10 mouse cellular contexts compared by ENCODE assay signal in the genomic region with DNA sequence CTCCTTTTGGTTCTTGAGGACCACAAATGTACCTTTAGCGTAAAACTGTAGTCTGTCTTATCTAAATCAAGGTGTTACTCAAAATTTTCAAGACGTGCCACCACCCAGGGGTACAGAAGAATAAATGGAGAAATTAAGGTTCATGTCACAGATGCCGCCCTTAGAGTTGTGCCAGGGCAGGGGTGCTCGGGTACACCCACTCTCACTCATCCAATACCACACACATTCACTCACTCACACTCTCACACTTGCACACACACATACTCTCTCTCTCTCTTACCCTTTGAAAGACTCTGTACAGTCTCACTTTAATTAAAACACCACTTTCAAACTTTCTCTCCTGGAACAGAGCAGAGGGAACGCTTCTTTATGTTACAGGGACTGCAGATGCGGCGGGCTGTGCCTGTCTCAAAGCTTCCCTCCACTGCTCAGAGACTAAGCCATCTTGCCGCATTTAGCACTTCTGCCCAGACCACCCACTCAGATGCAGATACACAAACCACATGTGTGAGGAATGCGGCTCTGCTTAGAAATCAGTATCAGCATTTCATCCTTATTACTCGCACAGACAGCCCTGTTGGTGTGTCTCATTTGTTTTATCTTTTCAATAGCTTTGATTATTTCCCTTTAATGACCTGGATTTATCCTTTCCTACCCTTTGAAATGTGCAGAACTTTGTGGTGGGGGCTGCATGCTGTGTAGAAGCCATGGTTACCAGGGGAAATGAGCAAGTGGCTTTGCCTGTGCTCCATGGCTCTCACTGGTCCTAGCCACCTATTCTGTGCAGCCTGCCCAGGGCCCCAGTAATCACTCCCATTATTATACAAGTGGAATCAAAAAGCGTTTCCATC.
DNase-seq lines count a peak whose midpoint lies in the region; ATAC-seq lines count a peak whose summit lies in the region.
"Had no signal": no experiment of that assay in that cellular context is flagged by ENCODE, and none has a peak within 500 bp of the region (broad histone marks: within the 10 kb centered on the region; RNA-seq: fewer than 3 reads in every experiment).

No protein-coding gene starts in this region.

- 40% methylated on average over 11 of the region's 11 CpGs for WGBS in hindbrain, embryonic 11.5 days
- WGBS in midbrain, embryonic 14.5 days, result 26% methylated on average over 11 of the region's 11 CpGs

- H3K36me3 ChIP-seq in hindbrain, embryonic 11.5 days (ENCODE audit: control insufficient read depth, insufficient read depth, low read length), result no peaks in the 10 kb centered on the region
- H3K36me3 ChIP-seq in midbrain, embryonic 14.5 days (ENCODE audit: control insufficient read depth, insufficient read depth, low read length), result peaks cover 6% of the 10 kb centered on the region; the same call in 1 of the 2 replicates

- H3K9ac ChIP-seq in hindbrain, embryonic 11.5 days (ENCODE audit: low read depth, low read length), result no peak overlapping the region
- no peak overlapping the region for H3K9ac ChIP-seq in midbrain, embryonic 14.5 days (replicated peaks; ENCODE audit: low read length)
- H3K9ac ChIP-seq: liver, embryonic 15.5 days had no signal

- H3K4me2 ChIP-seq in hindbrain, embryonic 11.5 days (replicated peaks; ENCODE audit: low read depth, low read length), result no peak overlapping the region
- H3K4me2 ChIP-seq in midbrain, embryonic 14.5 days (ENCODE audit: low read length), result no peak overlapping the region
- H3K4me2 ChIP-seq: liver, embryonic 15.5 days had no signal

- ATAC-seq in hindbrain, embryonic 11.5 days (ENCODE audit: low FRiP score), result peak; percentile 76
- ATAC-seq in midbrain, embryonic 14.5 days (ENCODE audit: low FRiP score, low TSS enrichment), result peak; percentile 40
- ATAC-seq in megakaryocyte, adult 5-6 weeks (ENCODE audit: poor library complexity, severe bottlenecking), result no peak

- peak; percentile 29 for DNase-seq in R1 (ENCODE audit: low read depth, low spot score)
- peak; percentile 85 for DNase-seq in embryo, embryonic 10 days (ENCODE audit: low spot score)
- peak; percentile 38 for DNase-seq in hindbrain, embryonic 11.5 days (ENCODE audit: low spot score)
- peak; percentile 49 for DNase-seq in midbrain, embryonic 14.5 days
- no peak for DNase-seq in urinary bladder, postnatal 14 days (ENCODE audit: low spot score)
- no peak for DNase-seq in testis, postnatal 14 days (ENCODE audit: low spot score)
- DNase-seq: cerebellum, postnatal 10 days; heart, postnatal 10 days had no signal

- no peaks in the 10 kb centered on the region for H3K9me3 ChIP-seq in hindbrain, embryonic 11.5 days (ENCODE audit: control insufficient read depth, low read length)
- H3K9me3 ChIP-seq in midbrain, embryonic 14.5 days (ENCODE audit: control insufficient read depth, low read length), result no peaks in the 10 kb centered on the region
- H3K9me3 ChIP-seq: liver, embryonic 15.5 days had no signal

- no peak overlapping the region for H3K27ac ChIP-seq in hindbrain, embryonic 11.5 days (ENCODE audit: low read depth, low read length)
- H3K27ac ChIP-seq in midbrain, embryonic 14.5 days (replicated peaks; ENCODE audit: low read depth, low read length), result no peak overlapping the region
- H3K27ac ChIP-seq: liver, embryonic 15.5 days had no signal

- no peaks in the 10 kb centered on the region for H3K27me3 ChIP-seq in hindbrain, embryonic 11.5 days (ENCODE audit: control insufficient read depth, insufficient read depth, low read length)
- no peaks in the 10 kb centered on the region for H3K27me3 ChIP-seq in midbrain, embryonic 14.5 days (ENCODE audit: control insufficient read depth, insufficient read depth, low read length)
- H3K27me3 ChIP-seq: liver, embryonic 15.5 days had no signal

- H3K4me3 ChIP-seq in hindbrain, embryonic 11.5 days (ENCODE audit: low read depth, low read length), result no peak overlapping the region
- no peak overlapping the region for H3K4me3 ChIP-seq in midbrain, embryonic 14.5 days (replicated peaks; ENCODE audit: low read depth, low read length)
- H3K4me3 ChIP-seq: liver, embryonic 15.5 days had no signal

- H3K4me1 ChIP-seq in hindbrain, embryonic 11.5 days (replicated peaks; ENCODE audit: control insufficient read depth, insufficient read depth, low read length), result no peaks in the 10 kb centered on the region
- 0 out of 2 replicates have a peak, but pooled peaks cover 8% of the 10 kb centered on the region for H3K4me1 ChIP-seq in midbrain, embryonic 14.5 days (ENCODE audit: control insufficient read depth, insufficient read depth, low read length)
- H3K4me1 ChIP-seq: liver, embryonic 15.5 days had no signal

Comparison
In these comparisons a context has a peak if more than half of its experiments do, and no peak if none do; other contexts are left out.
1. DNase-seq: peak in R1 (single experiment), embryo, embryonic 10 days (single experiment), hindbrain, embryonic 11.5 days (single experiment) and midbrain, embryonic 14.5 days (single experiment); none in urinary bladder, postnatal 14 days (single experiment) and testis, postnatal 14 days (single experiment).